Mouse (Mus musculus) olfactory bulb, adult 2 months (tissue): ENCODE measurements at regions not wholly inside any gene's neighbourhood (a gene's known extent, or its start where the extent isn't known, plus 50 kb on each side); places are given as distances from the start of the nearest gene placed in this dataset.

Experiments used
- CTCF ChIP-seq: fragments of 200-500 bp; IDR thresholded peaks from 2 replicates; pipeline ENCODE4 v1.5.1; 2012; ENCODE audit warnings: low read depth, mild to moderate bottlenecking, low read length, moderate library complexity; ENCODE audit not compliant: insufficient read depth
- POLR2A ChIP-seq: fragments of 200-500 bp; IDR thresholded peaks from 2 replicates; pipeline ENCODE4 v1.6.1; 2012; ENCODE audit warnings: mild to moderate bottlenecking, low read depth, low read length, moderate library complexity; ENCODE audit not compliant: insufficient read depth

DNA sequence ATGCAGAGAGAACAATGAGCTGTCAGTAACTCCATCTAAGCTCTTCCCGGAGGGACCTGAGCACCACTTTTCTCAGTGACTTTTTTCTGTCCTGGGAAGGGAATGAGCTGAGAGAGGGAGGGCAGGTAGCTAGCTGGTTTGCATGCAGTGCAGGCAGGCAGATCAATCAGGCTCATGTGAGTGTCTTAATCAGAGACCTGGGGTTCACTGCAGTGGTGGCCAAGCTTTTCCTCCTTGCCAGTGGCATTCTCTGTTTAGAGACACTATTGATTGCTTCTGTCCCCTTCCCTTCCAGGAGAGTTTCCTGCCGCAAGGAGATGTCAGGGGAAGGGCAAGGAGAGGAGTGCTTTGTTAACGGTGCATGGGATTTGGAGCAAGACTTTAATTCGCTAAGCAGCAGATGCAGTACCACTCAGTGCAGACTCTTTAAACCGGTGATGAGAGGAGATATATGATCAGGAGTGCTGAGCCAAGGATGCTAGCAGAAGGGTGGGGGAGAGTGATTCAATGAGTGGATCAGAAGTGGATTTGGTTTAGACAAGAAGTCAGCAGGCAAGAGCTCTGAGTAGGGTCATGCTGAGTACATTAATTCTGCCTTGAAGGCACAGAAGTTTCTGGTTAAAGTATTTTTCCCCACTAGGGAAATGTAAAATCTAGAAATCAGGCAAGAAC lies 535.4 kb upstream of the Sel1l start:
- no peak for TF ChIP-seq POLR2A
- TF ChIP-seq CTCF, result no peak
